Mouse (Mus musculus) ZHBTc4 (cell line): ENCODE measurements at regions not wholly inside any gene's neighbourhood (a gene's known extent, or its start where the extent isn't known, plus 50 kb on each side); places are given as distances from the start of the nearest gene placed in this dataset.

Experiments
- DNase-seq: peaks from one replicate; pipeline ENCODE4 v3.0.0-alpha.2; 2011; ENCODE audit warnings: low read depth, low spot score

- peak; percentile 87 for DNase-seq
Measured at GRCm38 (mm10) chr6:52105031-52105593, 53.0 kb downstream of the Hoxa1 start.

- peak; percentile 51 for DNase-seq
Measured at GRCm38 (mm10) chr6:52104141-52104540, 54.0 kb downstream of the Hoxa1 start.

DNA sequence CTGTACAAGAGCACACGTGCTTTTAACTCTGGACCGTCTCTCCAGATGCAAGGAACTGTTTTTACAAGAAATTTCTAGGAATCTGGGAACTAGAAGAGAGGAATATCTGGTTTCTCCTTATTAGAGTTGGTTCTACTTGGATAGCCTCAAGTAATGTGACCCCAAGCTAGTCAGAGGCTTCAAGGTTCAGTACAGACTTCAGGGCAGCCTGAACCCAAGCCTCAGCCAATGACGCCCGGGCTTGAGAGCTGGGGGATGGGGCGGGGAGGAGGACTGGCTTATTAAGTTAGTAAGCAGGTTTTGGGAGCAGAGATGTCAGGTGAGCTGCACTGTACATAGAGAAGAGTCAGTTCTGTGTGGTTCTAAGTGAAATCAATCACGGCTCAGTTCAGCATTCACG is 54.5 kb downstream of the Hoxa1 start:
- DNase-seq: peak; percentile 39

DNA sequence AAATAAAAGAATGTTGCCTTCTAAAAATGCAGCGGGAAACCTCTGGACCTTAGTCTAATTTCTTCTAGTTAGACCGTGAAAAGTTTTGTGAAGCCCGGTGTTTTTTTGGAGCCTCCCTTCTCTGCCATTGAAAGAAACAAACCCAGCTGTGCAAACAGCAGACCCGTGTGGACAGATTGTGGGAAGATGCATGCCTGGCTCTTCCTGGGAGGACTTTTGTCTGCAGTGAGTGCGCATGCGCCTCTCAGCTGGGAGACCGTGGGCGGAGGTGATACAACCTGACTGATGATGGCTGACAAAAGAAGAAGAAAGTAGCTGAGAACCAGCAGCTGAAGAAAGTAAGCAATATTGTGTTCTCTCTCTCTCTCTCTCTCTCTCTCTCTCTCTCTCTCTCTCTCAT is 55.4 kb downstream of the Hoxa1 start:
- peak; percentile 94 for DNase-seq

DNA sequence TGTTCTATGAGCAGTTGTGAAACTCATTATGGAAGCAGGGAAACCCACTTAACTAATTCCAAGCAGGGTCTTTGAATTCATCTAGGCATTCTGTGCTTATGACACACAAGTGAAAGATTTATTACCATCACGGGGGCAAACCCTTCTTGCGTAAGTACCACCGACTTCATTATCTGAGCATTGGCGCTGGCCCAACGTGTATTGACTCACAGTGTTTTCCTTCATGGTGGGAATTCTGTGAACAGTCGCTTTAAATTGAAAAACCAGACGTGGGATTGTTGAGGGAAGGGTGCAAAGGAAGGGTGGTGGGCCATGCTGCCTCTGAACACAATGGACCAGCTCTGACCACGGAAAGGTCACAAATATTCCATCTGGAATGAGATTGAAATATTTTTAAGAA is 55.9 kb downstream of the Hoxa1 start:
- DNase-seq: no peak

DNA sequence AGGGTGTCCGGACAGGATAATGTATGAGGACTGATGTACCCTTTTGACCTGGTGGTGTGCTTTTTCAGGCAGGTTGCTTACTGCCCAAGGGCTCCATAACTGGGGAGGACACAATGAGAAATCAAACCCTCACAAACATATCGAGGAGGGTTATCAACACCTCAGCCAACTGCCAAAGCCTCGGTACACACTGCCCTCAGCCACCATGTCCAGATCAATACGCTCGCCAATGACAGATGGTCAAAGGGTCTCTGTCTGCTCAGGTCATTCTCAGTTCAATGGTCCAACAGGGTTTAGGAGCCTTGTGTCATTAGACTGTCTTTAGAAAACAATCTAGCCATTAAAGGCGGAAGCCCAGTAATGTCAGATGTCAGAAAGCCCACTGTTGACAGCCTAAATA is 56.9 kb downstream of the Hoxa1 start:
- no peak for DNase-seq

- DNase-seq: no peak
Measured at GRCm38 (mm10) chr6:52098851-52099250, 59.3 kb downstream of the Hoxa1 start.

GRCm38 (mm10) chr6:52095575-52095974 is 62.5 kb downstream of the Hoxa1 start:
- no peak for DNase-seq

DNA sequence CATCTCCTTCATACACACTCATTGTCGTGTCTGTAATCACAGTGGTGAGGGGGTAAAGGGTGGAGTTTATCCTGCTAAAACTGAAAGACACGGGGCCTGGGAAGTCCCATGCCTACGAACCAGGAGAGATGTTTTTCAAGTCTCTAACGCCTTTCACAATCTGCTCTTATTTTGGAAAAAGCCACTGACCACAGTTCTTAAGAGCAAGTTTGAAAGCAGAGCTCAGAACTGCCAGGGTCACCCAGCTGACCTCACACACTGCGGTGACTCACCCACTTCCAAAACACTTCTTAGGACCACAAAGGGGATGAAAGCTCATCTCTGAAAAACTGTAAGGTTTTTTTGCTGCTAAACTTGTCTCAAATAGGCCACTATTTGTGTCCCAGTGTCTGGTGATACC is 66.7 kb downstream of the Hoxa1 start:
- DNase-seq: no peak

DNA sequence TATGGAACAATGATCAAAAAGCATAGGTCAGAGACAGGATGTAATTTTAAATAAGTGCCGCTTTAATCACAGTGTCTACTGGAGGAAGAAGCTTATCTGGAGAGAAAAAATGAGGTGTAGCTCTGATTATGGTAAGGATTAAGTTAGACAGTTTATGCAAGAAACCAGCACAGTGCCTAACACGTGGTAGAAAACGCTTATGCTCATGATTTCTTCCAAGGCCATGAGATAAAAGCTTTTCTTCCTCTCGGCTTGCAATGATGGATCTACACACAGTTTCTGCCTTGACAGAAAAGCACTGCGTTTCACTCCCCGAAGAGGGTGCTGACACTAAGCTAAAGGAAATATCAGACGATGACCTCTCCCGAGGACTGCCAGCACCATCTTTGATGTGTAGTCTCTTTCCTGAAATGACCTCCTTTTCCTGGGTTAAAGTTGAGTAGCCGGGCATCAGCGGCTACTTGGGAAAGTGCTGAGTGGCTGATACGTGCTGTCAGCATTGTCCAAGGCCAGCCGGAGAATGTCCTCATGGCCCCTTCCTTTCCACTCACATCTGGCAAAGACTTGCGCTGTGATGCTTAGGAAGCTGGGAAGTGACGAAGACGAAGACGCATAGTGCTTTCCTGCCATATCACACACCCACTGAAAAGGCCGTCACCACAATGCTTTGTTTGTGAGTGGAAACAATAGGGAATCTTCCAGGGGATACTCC is 72.0 kb downstream of the Hoxa1 start:
- no peak for DNase-seq

DNA sequence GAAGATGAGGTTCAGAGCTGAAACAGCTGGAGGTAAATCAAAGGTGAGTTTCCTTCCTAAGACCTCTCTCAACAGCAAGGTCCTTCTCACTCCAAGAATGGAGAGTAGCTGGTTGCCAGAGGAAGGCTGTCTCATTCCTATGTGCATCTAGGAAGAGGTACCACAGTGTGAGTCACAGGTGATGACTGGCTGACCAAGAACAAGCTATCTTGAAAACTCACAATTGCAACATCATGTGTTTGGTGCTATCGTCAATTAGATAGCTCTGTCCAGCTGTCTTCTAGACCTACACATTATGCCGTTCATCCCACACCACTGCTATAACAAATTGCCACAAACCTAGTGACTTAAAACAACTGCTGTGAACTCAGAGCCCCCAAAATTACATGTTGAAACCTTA is 72.3 kb upstream of the Skap2 start:
- no peak for DNase-seq

DNA sequence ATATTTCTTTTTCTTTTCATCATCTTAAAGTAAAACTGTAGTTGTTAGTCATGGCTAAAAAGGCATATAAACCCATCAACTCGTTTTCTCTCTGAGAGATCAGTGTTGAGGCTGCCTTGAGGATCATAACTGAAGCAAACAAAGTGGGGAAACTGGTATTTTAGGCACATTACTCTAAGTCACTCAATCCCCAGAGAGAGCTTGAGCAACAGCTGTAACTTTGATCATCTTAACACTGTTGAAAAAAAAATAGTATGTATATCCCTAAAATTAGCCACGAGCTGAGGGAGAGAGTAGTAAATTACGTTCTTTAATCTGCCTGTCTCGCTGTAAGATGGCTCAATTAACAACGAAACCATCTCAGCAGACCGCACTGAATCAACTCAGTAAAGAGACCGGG is 67.2 kb upstream of the Skap2 start:
- DNase-seq: no peak

- peak; percentile 90 for DNase-seq
Measured at GRCm38 (mm10) chr6:52078530-52079340, 66.4 kb upstream of the Skap2 start.

DNA sequence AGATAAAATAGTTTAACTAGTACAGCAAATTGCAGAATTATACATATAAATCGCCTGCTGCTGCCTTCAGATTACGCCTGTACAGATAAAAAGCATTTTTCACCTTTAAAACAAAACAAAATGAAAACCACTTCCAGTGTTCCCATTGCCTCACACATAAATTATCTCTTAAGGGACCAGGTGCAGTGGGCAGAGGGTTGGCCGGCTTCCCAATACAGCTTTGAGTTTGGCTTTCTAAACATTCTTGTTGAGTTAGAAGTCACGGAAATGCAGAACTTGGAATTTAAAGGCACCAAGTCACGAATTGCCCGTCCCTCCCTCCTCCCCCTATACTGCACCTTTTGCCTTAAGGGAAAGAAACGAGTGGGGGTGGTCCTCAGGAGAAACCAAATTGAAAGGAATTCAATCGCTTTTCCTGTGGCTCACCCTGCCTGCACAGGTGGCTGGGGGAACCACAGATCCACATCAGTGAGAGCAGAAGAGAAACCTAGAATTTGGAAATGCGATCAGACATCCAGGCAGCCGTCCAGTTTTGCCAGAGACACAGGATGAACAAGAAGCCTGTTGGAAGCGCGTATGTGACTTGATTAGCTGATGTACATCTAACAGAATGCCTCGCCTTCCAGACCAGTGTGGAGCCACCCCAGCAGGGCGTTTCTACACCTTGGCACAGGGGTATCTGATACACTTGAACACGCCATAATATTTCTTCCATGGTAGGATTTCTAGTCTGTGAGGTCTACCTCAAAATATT is 64.0 kb upstream of the Skap2 start:
- DNase-seq: peak; percentile 56

GRCm38 (mm10) chr6:52074904-52075303 is 62.6 kb upstream of the Skap2 start:
- no peak for DNase-seq

DNA sequence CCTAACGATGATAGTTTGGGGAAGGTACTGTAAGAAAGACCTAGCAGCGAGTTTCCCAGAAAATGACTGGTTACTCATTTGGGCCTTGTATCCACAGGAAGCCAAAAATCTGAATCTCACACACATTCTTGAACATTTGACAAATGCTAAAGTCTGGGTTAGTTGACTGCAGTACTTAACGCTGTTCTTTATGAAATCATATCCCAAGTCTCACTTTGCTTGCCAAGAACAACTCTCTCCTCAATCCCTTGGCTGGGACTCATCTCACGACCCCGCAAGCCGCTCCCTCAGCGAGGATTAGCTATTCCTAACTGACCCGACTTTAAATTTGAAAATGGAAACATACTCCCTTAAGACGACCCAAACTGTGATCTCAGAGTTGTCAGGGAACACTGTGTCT is 54.8 kb upstream of the Skap2 start:
- no peak for DNase-seq

DNA sequence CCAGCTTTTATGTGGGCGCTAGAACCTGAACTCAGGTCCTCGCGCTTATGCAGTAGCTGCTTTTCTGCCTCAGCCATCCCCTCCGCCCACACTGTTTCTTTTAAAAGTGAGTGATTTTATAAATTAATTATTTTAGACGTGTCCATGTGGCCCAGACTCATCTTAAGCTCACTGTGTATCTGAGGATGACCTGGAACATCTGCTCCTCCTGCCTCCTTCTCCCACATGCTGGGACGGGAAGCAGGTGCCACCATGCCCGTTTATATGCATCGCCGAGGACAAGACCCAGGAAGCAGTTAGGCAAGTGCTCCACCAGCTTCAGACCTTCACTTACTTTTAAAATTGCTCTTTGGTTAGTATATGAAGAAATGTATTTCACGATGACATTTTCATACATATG is 53.3 kb upstream of the Skap2 start:
- DNase-seq: no peak

GRCm38 (mm10) chr6:52064176-52065015 is 52.0 kb upstream of the Skap2 start:
- no peak for DNase-seq
